Mouse (Mus musculus) adrenal gland, adult (tissue): ENCODE data around the gene Kctd20.

Experiments used
- DNase-seq, 2 experiments: peaks; one replicate each; pipeline ENCODE4 v3.0.0; 2022 to 2023; ENCODE audit warnings: low spot score in 1 of 2; ENCODE audit not compliant: inconsistent age in 2 of 2

Kctd20 gene

GRCm38 (mm10) chr17:28931436-28932211 lies 20.1 kb upstream of the Kctd20 start:
- peak in 1 of 2 experiments; percentile 46 for DNase-seq

- DNase-seq = no peak
These were observed 19.5 kb upstream of the Kctd20 start for GRCm38 (mm10) chr17:28932274-28932673.

- no peak for DNase-seq
These were observed 17.4 kb upstream of the Kctd20 start for GRCm38 (mm10) chr17:28934120-28934916.

- DNase-seq = no peak
These were observed 15.6 kb upstream of the Kctd20 start for GRCm38 (mm10) chr17:28936133-28936532.

GRCm38 (mm10) chr17:28936622-28937345 lies 15.0 kb upstream of the Kctd20 start:
- peak; percentile 51 to 68 for DNase-seq

- no peak for DNase-seq
These were observed 10.8 kb upstream of the Kctd20 start for GRCm38 (mm10) chr17:28940776-28941555.

GRCm38 (mm10) chr17:28942101-28942500 lies 9.6 kb upstream of the Kctd20 start:
- DNase-seq = no peak

GRCm38 (mm10) chr17:28943740-28944139 lies 8.0 kb upstream of the Kctd20 start, which contains the start of gene Pxt1:
Gene Pxt1 (minus strand): TSS chr17:28943840.
- DNase-seq = no peak

- DNase-seq = no peak
These were observed 7.3 kb upstream of the Kctd20 start for GRCm38 (mm10) chr17:28944481-28944880.

- no peak for DNase-seq
These were observed 4.5 kb upstream of the Kctd20 start for GRCm38 (mm10) chr17:28947011-28947939.

GRCm38 (mm10) chr17:28948661-28949060 lies 3.1 kb upstream of the Kctd20 start:
- peak; percentile 53 to 74 for DNase-seq

- no peak for DNase-seq
These were observed 999 bp upstream of the Kctd20 start for GRCm38 (mm10) chr17:28950751-28951150.

- DNase-seq = peak in 1 of 2 experiments; percentile 70
These were observed 1.5 kb downstream of the Kctd20 start for GRCm38 (mm10) chr17:28953251-28953650.

- no peak for DNase-seq
These were observed 2.7 kb downstream of the Kctd20 start for GRCm38 (mm10) chr17:28954416-28954815.

GRCm38 (mm10) chr17:28960597-28960996 lies 8.8 kb downstream of the Kctd20 start:
- DNase-seq = no peak

GRCm38 (mm10) chr17:28961596-28961995 lies 9.8 kb downstream of the Kctd20 start:
- DNase-seq = no peak

- no peak for DNase-seq
These were observed 15.4 kb downstream of the Kctd20 start for GRCm38 (mm10) chr17:28967021-28967610.

- DNase-seq = no peak
These were observed 18.4 kb downstream of the Kctd20 start for GRCm38 (mm10) chr17:28970122-28970521.

- no peak for DNase-seq
These were observed 27.3 kb downstream of the Kctd20 start for GRCm38 (mm10) chr17:28979091-28979490.
